Mouse (Mus musculus) C2C12 (cell line): ENCODE results near the gene Myom1.

Source experiments
- CEBPB ChIP-seq: IDR thresholded peaks from one replicate; pipeline ENCODE4 v1.6.1; 2011; ENCODE audit warnings: low read depth, mild to moderate bottlenecking, control low read depth, moderate library complexity
- CTCF ChIP-seq: IDR thresholded peaks from one replicate; pipeline ENCODE4 v1.5.1; 2011; ENCODE audit not compliant: control insufficient read depth, insufficient read depth, insufficient read length
- MAX ChIP-seq: IDR thresholded peaks from one replicate; pipeline ENCODE4 v1.6.1; 2011; ENCODE audit warnings: mild to moderate bottlenecking, control low read depth
- MYOD1 ChIP-seq: IDR thresholded peaks from one replicate; pipeline ENCODE4 v1.6.1; 2011; ENCODE audit warnings: low read depth; ENCODE audit not compliant: control insufficient read depth, insufficient read length
- USF1 ChIP-seq: IDR thresholded peaks from one replicate; pipeline ENCODE4 v1.6.1; 2011; ENCODE audit warnings: low read depth, mild to moderate bottlenecking, control low read depth, moderate library complexity

DNA sequence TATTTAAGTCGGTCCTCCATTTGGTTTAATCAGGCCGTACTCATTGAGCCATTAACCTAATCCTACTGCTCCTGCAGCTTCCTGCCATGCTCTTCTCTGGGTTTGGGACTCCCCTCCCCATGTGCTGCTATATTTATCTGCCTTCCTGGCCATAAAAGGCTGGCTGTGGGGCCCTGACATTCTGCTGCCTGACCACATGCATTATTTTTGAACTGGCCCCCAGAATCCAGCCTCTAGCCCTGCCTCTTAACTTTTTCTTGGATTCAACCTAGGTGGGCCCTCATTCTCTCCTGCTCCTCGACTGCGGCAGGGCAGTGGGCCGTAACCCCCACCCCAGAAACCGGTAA is 16.8 kb downstream of the Myom1 start:
- TF ChIP-seq CTCF (no peak), MYOD1 (no peak), MAX (no peak), USF1 (no peak), CEBPB (no peak)
